Mouse (Mus musculus): Measurements from ENCODE around the gene Rubcnl. TPM values are rescaled to one million over a fixed set of nuclear protein-coding genes. Genes with fewer than 3 reads are reported as not detected.

The Rubcnl gene
- 6.3 and 6.9 TPM in 2 replicates for polyA plus RNA-seq (2012; rRNA removed; ENCODE audit: low replicate concordance)

GRCm38 (mm10) chr14:75015856-75016714 is at the start of gene Rubcnl:
Gene Rubcnl (plus strand): TSS chr14:75016027.

Other genes starting within 250 kb of the Rubcnl start
- gene Lrch1, start 68.2 kb upstream of the Rubcnl start, polyA plus RNA-seq (2012; rRNA removed; ENCODE audit: low replicate concordance) = 10.9 and 13.9 TPM in 2 replicates
- not detected in 2 replicates for gene Lrrc63, start 114.9 kb downstream of the Rubcnl start, polyA plus RNA-seq (2012; rRNA removed; ENCODE audit: low replicate concordance)
- 30.7 and 49.0 TPM in 2 replicates for gene Lcp1, start 115.1 kb downstream of the Rubcnl start, polyA plus RNA-seq (2012; rRNA removed; ENCODE audit: low replicate concordance)
- 0.25 TPM in 1 of 2 replicates, not detected in the other for gene Cpb2, start 226.3 kb downstream of the Rubcnl start, polyA plus RNA-seq (2012; rRNA removed; ENCODE audit: low replicate concordance)